Mouse (Mus musculus): Measurements from ENCODE around the gene Ankrd65. TPM values are rescaled to one million over a fixed set of nuclear protein-coding genes. Genes with fewer than 3 reads are reported as not detected.
"Not testable (repeated sequence)": the region's sequence is repeated elsewhere in the genome, so short reads cannot be mapped to it uniquely, and the experiment has no call there.

Gene Ankrd65
- total RNA-seq (2021) = not detected

GRCm38 (mm10) chr4:155790021-155790489, at the start of gene Ankrd65:
TSS of gene Ankrd65 (plus strand) at chr4:155790439.
- no peak for DNase-seq (ENCODE audit: low spot score in 2 of 2)
- intact Hi-C loops (cut with DNase I) = no loop called here

GRCm38 (mm10) chr4:155740681-155741080, 49.6 kb upstream of the Ankrd65 start:
- DNase-seq (ENCODE audit: low spot score in 2 of 2); intact Hi-C loops (cut with DNase I): not testable (repeated sequence)

GRCm38 (mm10) chr4:155742684-155743083, 47.6 kb upstream of the Ankrd65 start:
- no peak for DNase-seq (ENCODE audit: low spot score in 2 of 2)
- intact Hi-C loops (cut with DNase I) = no loop called here

GRCm38 (mm10) chr4:155744474-155744873, 45.8 kb upstream of the Ankrd65 start:
- intact Hi-C loops (cut with DNase I) = no loop called here
- no peak for DNase-seq (ENCODE audit: low spot score in 2 of 2)

GRCm38 (mm10) chr4:155745136-155745535, 45.1 kb upstream of the Ankrd65 start:
- DNase-seq (ENCODE audit: low spot score in 2 of 2) = no peak
- intact Hi-C loops (cut with DNase I) = no loop called here

- DNase-seq (ENCODE audit: low spot score in 2 of 2) = peak in 1 of 2 experiments; percentile 54
These were observed 44.1 kb upstream of the Ankrd65 start for GRCm38 (mm10) chr4:155746036-155746548.

GRCm38 (mm10) chr4:155746575-155747490, 43.4 kb upstream of the Ankrd65 start:
- DNase-seq (ENCODE audit: low spot score in 2 of 2) = no peak
- intact Hi-C loops (cut with DNase I) = no loop called here

More at GRCm38 (mm10) chr4:155746036-155746548, 44.1 kb upstream of the Ankrd65 start:
- intact Hi-C loops (cut with DNase I) = no loop called here

- intact Hi-C loops (cut with DNase I) = no loop called here
- DNase-seq (ENCODE audit: low spot score in 2 of 2) = no peak
These were observed 33.2 kb upstream of the Ankrd65 start for GRCm38 (mm10) chr4:155757011-155757410.

GRCm38 (mm10) chr4:155759862-155760612, 30.2 kb upstream of the Ankrd65 start:
- DNase-seq (ENCODE audit: low spot score in 2 of 2) = no peak
- intact Hi-C loops (cut with DNase I) = no loop called here

GRCm38 (mm10) chr4:155760613-155761355, 29.5 kb upstream of the Ankrd65 start, which contains the start of gene Atad3a:
TSS of gene Atad3a (minus strand) at chr4:155761093.
- intact Hi-C loops (cut with DNase I) = no loop called here
- DNase-seq (ENCODE audit: low spot score in 2 of 2) = peak; percentile 97 to 98

- intact Hi-C loops (cut with DNase I) = no loop called here
- no peak for DNase-seq (ENCODE audit: low spot score in 2 of 2)
These were observed 28.7 kb upstream of the Ankrd65 start for GRCm38 (mm10) chr4:155761356-155762099.

GRCm38 (mm10) chr4:155762357-155762756, 27.9 kb upstream of the Ankrd65 start:
- no peak for DNase-seq (ENCODE audit: low spot score in 2 of 2)
- intact Hi-C loops (cut with DNase I) = no loop called here

- intact Hi-C loops (cut with DNase I) = no loop called here
- DNase-seq (ENCODE audit: low spot score in 2 of 2) = no peak
These were observed 20.8 kb upstream of the Ankrd65 start for GRCm38 (mm10) chr4:155769496-155769879.

GRCm38 (mm10) chr4:155769880-155770512, 20.2 kb upstream of the Ankrd65 start:
- DNase-seq (ENCODE audit: low spot score in 2 of 2) = peak; percentile 91 to 93
- intact Hi-C loops (cut with DNase I) = loop anchor here (5.0 kb wide), 1 partner anchor 48 kb away; no protein-coding TSS in a partner anchor

GRCm38 (mm10) chr4:155770626-155771025, 19.6 kb upstream of the Ankrd65 start:
- DNase-seq (ENCODE audit: low spot score in 2 of 2) = no peak
- intact Hi-C loops (cut with DNase I) = loop anchor here (5.0 kb wide), 1 partner anchor 48 kb away; no protein-coding TSS in a partner anchor

- intact Hi-C loops (cut with DNase I) = loop anchor here (5.0 kb wide), 1 partner anchor 49 kb away; no protein-coding TSS in a partner anchor
- no peak for DNase-seq (ENCODE audit: low spot score in 2 of 2)
These were observed 18.5 kb upstream of the Ankrd65 start for GRCm38 (mm10) chr4:155771706-155772105.

- DNase-seq (ENCODE audit: low spot score in 2 of 2) = no peak
- intact Hi-C loops (cut with DNase I) = loop anchor here (5.0 kb wide), 1 partner anchor 50 kb away; no protein-coding TSS in a partner anchor
These were observed 17.5 kb upstream of the Ankrd65 start for GRCm38 (mm10) chr4:155772786-155773185.

Data from left cerebral cortex, postnatal 25 days (tissue).